Mouse (Mus musculus) mature B cell (primary cell): ENCODE results near the gene Trappc11.
"Not testable (repeated sequence)": the region's sequence is repeated elsewhere in the genome, so short reads cannot be mapped to it uniquely, and the experiment has no call there.

Experiments used
- in situ Hi-C: fragments of 300-500 bp; cut with MboI; formaldehyde crosslinking; loops from 2 replicates; pipeline ENCODE4 v1.14.3; 2019

Gene Trappc11

GRCm38 (mm10) chr8:47487231-47487630, 46.0 kb downstream of the Trappc11 start:
- in situ Hi-C loops = no loop called here

GRCm38 (mm10) chr8:47482354-47483071, 50.8 kb downstream of the Trappc11 start:
- in situ Hi-C loops = no loop called here

- in situ Hi-C loops = no loop called here
Measured at GRCm38 (mm10) chr8:47480039-47480438, 53.2 kb downstream of the Trappc11 start.

- in situ Hi-C loops = no loop called here
Measured at GRCm38 (mm10) chr8:47461650-47462049, 71.6 kb downstream of the Trappc11 start.

- in situ Hi-C loops = no loop called here
Measured at GRCm38 (mm10) chr8:47459216-47459749, 74.0 kb downstream of the Trappc11 start.

GRCm38 (mm10) chr8:47458591-47458990, 74.7 kb downstream of the Trappc11 start:
- in situ Hi-C loops = no loop called here

GRCm38 (mm10) chr8:47449211-47449610, 84.1 kb downstream of the Trappc11 start:
- in situ Hi-C loops = not testable (repeated sequence)

- in situ Hi-C loops = no loop called here
Measured at GRCm38 (mm10) chr8:47446312-47447046, 86.8 kb downstream of the Trappc11 start, which contains the start of gene Stox2. Gene Stox2, minus strand, starts transcription at chr8:47446362.
